Mouse (Mus musculus): ENCODE data around the gene 1700016C15Rik.

The 1700016C15Rik gene

GRCm38 (mm10) chr1:177717057-177717835 lies 12.4 kb upstream of the 1700016C15Rik start:
- no peak for DNase-seq (ENCODE audit: low spot score in 2 of 2)

- DNase-seq (ENCODE audit: low spot score in 2 of 2) = no peak
These were observed 11.1 kb upstream of the 1700016C15Rik start for GRCm38 (mm10) chr1:177718340-177719028.

DNA sequence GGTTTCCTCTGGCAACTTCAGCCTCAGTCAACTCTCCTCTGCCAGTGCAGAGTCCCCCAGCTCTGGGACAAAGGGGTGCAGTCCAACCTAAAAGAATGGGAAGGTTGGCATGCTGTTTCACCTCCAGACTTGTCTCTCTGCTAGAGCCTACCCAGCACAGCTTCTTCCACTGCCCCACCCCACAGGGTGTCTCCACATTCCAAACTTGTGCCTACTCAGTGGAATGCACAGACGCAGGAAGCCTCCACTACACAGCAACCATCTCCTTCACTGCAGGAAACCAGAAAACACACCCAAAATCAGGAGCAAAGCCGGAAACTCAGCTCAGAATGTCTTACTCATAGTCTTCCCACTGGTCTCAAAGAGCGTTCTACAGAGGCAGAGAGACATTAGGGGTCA lies 10.6 kb upstream of the 1700016C15Rik start:
- no peak for DNase-seq (ENCODE audit: low spot score in 2 of 2)

DNA sequence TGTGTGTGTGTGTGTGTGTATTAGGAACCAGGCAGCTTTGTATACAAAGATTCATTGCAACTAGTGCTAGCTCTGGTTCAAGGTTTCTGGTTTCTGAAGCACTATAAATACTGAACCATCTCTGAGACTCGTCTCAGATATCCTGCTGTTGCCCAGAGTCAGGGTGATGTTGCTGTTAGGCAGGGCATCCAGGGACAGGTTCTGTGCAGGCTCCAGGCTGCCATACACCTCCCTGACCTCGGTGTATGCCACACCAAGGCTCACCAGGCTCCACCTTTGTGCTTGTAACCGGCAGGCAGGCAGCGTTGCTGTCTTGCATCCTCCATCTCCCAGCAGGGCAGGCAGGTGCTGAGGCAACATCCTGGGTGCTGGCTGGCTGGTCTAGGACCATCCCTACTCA lies 5.8 kb upstream of the 1700016C15Rik start:
- DNase-seq (ENCODE audit: low spot score in 2 of 2) = no peak

DNA sequence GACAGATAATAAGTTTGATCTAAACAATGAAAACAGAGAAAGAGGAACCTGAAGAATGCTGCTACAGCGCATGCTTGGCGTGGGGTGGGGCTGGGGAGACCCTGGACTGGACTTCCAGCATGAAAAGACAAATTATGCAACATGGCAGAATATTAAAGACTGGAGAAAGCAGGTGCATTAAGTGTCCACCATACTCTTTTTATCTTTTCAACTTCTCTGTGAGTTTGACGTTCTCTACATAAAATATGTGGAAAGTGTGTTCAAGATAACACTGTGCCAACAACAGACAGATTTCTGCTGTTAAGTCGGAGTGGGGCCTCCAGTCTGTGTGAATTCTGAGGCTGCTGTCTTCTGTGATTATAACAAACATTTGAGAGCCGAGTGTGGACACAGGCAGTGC lies 2.7 kb upstream of the 1700016C15Rik start:
- DNase-seq (ENCODE audit: low spot score in 2 of 2) = no peak

DNA sequence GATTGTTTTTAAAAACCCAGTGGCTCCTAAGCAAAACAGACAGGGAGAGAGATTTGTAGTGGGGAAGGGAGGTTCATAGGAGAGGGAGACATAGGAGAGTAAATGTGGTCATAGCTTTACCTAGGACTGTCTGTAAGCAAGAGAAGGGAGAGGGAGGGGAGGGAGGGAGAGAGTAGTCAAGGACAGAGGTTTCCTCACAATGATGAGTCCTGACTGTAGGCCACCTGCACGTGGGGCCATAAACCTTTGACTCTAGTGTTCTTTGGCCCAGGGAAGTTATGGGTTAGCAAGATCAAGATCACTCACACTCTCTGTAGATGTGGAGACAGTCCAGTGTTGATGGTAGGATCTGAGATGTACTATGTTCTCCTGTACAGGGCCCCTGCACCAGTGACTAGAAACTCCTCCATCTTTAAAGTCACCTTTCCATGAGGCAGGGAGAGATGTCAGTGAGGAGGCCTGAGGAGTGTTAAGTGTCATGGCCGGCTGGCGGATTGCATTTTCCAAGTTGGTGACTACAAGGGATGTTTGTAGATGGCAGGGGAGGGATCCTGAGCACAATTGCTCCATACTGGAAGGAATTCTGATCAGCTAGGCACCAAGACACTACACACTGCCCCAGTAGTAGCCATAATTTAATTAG lies 1.6 kb upstream of the 1700016C15Rik start:
- DNase-seq (ENCODE audit: low spot score in 2 of 2) = no peak

DNA sequence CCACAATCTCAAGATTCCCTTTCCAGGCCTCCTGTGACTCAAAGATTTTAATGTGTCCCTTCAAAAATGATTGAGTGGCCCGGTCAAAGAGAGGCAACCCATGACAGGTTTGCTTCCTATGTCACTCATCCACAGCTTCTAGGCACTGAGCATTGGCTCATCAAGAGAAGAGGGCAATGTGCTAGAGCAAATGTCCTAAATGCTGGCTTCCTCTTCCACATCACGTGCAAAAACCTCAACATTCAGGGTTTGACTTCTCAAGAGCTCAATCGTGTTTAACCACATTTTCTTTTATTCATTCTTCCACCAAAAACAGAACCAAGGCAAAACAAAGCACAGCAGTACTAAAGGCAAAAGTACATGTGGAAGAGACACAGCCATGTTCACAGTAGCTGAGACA lies 2.4 kb downstream of the 1700016C15Rik start:
- no peak for DNase-seq (ENCODE audit: low spot score in 2 of 2)

DNA sequence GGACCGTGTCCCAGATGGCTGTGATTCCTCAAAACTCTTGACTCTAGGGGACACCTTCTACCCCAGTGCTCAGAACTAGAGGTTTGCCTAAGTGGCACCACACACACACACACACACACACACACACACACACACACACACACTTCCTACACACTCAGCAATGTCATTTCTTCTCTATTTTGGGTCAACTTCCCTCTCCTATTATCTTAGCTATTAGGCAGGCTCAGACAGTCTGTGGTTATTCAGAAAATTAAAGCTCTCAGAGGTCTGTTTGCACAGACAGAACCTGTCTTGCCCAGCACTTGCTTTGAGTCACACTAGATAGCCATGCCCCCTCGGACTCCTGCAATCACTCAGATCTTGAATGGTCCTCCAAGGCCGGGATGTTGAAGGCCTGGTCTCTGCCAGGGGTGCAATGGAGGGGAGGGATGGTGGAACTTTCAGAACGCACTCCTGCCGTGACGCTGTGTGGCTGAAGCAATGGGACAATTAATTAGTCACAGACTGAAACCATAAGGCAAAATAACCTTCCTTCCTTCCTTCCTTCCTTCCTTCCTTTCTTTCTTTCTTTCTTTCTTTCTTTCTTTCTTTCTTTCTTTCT lies 8.0 kb downstream of the 1700016C15Rik start:
- no peak for DNase-seq (ENCODE audit: low spot score in 2 of 2)

DNA sequence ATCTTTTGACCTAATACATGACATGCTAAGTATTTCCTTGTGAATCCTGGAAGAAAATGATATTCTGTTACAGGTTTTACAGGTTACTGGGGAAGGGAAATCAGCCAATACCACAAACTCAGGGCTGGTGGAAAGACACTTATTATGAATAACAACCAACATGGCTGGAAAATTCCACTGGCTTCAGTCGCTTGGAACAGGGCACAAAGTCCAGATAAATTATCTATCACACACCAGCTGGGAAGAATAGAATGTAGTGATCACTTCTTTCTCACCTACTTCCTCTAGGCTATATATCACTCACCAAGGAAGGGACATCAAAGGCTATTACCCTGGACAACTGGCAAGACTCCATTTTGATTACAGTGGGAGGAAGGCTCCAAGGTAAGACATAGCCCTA lies 11.1 kb downstream of the 1700016C15Rik start:
- DNase-seq (ENCODE audit: low spot score in 2 of 2) = no peak

GRCm38 (mm10) chr1:177742119-177742518 lies 12.5 kb downstream of the 1700016C15Rik start:
- no peak for DNase-seq (ENCODE audit: low spot score in 2 of 2)

- no peak for DNase-seq (ENCODE audit: low spot score in 2 of 2)
These were observed 15.1 kb downstream of the 1700016C15Rik start for GRCm38 (mm10) chr1:177744521-177745325.

DNA sequence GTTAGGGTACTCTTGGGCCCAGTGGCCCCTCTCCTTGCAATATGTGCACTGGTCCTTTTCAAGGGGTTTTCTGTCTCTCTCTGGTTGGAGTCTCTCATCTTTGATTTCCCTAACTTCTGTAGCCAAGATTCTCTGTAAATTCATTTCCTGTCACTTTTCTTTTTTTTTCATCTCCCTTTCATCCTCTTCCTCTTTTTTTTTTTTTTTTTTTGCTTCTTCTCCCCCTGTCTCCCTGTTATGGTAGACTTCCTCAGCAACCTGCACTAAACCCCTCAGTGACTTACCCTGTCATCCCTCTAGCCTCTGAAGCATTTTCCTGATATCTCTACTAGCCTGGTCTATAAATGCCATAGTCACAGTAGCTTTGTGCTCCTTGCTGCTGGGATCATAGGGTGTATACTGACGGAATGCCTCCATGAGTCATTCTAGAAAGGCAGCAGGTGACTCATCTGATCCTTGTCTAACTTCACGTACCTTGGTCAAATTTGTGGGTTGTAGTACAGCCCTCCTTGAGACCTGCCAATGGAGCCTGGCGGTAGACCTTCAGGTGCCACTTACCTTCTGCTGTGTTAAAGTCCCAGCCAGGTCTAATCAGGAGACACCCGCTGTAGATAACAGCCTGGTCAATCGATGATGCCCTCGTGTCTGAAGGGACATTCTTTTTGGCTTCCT lies 18.4 kb downstream of the 1700016C15Rik start:
- DNase-seq (ENCODE audit: low spot score in 2 of 2) = no peak

DNA sequence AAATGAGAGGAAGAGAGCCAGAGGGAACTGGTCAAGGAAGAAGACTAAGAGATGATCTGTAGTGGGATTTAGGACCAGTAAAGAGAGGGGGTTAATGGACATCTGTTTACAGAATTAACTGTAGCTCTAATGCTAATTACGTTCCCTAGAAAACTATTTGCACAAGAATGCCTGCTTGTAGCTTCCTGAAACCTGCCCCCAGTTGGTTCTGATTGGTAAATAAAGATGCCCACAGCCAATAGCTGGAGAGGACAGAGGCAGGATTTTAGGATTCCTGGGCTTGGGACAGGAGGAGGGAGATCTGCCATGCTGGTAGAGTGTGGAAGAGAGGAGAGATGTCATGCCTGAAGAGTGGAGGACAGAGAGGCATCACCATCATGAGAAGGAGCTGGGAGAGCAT lies 23.9 kb downstream of the 1700016C15Rik start:
- DNase-seq (ENCODE audit: low spot score in 2 of 2) = no peak

GRCm38 (mm10) chr1:177757249-177757648 lies 27.6 kb downstream of the 1700016C15Rik start:
- DNase-seq (ENCODE audit: low spot score in 2 of 2) = no peak

DNA sequence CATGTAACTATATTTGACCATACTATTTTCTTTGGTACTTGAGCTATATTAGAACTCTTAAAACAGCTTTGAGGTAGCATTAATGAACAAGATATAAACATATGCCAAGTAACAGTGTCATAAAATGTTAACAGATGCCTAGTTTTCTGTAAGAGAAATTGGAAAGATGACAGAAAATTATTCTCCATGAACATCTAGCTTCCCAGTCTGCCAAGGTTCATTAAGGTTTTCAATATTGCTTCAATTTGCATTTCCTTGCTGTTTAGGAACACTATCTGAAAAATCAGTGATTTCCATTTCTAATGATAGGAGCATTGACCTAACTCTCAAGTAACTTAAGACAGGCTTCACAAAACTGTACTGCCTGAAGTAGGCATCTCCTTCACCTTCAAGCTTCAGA lies 39.3 kb downstream of the 1700016C15Rik start:
- no peak for DNase-seq (ENCODE audit: low spot score in 2 of 2)

- DNase-seq (ENCODE audit: low spot score in 2 of 2) = no peak
These were observed 47.8 kb downstream of the 1700016C15Rik start for GRCm38 (mm10) chr1:177777397-177777796.

DNA sequence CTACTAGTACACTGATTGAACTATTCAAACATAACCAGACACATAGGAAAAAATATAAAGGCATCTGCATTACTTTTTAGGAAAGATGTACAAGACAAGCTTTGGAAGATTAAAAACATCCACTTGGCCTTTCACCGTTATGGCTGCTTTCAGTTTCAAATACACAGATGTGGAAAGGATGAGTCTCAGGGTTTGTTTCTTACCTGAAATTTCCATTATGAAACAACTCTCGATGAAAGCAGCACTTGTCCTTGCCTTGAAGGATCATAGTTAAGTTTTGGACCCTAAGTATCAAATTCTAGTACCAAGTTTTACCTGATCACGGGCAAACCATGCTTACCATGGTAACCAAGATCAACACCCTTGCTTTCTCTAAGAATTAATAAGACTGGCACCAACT lies 63.2 kb downstream of the 1700016C15Rik start:
- no peak for DNase-seq (ENCODE audit: low spot score in 2 of 2)

GRCm38 (mm10) chr1:177794866-177795265 lies 65.3 kb downstream of the 1700016C15Rik start:
- DNase-seq (ENCODE audit: low spot score in 2 of 2) = peak in 1 of 2 experiments; percentile 3

DNA sequence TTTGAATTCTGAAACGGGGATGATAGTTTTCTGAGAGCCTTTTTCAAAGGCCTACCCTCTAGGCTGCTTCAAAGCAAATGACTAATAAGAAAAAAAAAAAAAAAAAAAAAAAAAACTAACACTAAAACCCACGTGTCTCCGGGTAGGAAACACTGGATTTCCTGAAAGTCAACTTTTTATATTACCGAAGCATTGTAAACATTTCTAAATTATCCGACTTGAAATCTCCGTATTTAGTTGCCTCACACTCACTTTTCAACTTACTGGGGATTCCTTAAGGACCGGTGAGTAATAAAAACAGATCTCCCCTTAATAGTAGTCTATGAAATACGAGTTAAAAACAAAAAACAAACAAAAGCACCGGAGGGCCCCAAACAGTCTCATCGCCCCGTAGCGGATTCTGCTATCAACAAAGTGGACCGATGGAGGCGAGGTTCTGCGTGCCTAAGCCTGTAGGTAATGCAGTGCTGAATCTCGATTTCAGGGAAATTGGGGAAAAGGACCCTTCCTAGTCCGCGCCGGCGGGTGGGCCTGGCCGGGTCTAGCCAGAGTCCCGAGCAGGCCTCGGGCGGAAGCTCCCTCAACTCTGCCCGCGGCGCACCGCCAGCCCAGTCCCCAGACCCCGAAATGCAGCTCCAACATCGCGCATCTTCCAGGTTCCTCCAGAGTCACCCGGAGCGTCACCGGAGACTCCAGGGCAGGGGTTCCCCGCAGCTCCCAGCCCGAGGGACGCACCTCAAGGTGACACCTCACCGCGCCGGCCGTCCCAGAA lies 66.0 kb downstream of the 1700016C15Rik start:
- peak in 1 of 2 experiments; percentile 11 for DNase-seq (ENCODE audit: low spot score in 2 of 2)

Measured in left cerebral cortex, adult 9 months (tissue).